Mouse (Mus musculus) lung, adult 10 weeks (tissue): ENCODE measurements around the gene Phgdh. TPM values are rescaled to one million over a fixed set of nuclear protein-coding genes. Genes with fewer than 3 reads are reported as not detected.

Experiments used
- polyA plus RNA-seq: library from polyadenylated mRNA; stranded (reverse); fragments of 350-450 nt; fragmentation: Illumina TruSeq; extraction: RNeasy Lipid Tissue Mini Kit (QIAGEN cat#74804); gene quantifications from one replicate; pipeline ENCODE4 v1.2.3, GENCODE M21; 2014; ENCODE audit warnings: low read depth, low replicate concordance; ENCODE audit not compliant: insufficient read depth

Phgdh gene
- 20.2 TPM for polyA plus RNA-seq

DNA sequence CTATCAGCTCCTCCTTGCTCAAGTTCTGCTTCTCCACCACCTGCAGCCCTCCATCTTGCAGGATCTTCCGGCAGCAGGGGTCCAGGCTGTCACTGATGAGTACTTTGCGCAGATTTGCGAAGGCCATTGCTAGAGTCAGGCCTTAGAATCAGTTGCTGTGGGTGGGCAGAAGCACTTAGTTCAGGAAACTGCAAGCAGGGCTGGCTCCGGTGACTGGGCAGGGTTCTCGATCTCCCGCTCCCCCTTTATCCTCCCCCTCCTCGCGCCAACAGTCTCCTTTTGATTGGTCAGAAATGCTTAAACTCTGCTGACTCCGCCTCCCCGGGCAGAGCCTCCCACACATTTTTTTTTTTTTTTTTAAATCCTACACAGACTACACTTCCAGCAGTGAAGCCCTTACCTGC, at the start of gene Phgdh:
Phgdh (minus strand) TSS at position 285 of the 404 bp plus-strand sequence.

DNA sequence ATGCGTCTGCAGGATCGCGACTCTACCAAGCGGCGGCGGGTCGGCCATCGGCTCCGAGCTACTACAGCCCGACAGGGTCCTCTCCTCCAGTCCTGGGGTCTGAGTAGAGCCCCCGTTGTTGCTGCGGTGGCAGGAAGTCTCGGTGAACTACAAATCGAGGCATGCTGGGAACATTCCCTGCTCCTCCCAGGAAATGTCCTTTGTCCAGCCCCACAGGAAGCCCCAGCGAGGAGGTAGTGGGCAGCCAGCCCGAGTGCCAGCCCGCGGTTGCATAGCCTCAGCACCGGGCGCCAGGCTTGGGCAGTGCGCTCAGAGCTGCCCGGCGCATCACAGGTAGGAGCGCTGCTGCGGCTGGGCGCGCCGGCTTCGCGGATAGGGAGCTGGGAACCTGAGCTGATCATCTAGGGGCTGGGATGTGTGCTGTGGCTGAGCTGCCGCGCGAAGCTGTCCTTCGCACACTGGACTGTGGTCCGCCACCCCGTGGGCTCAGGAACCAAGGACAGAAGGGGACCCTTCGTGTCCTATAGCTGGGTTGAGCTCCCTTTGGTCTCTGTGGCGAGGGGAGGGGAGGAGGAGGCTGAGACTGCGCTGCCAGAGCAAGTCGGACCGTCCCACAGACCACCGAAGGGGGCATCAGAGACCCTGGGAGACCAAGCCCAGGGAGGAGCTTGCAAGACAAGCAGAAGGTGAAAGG, 42.6 kb upstream of the Phgdh start, which contains the start of gene Zfp697:
Zfp697 (plus strand) TSS at position 216 of the 694 bp plus-strand sequence.

DNA sequence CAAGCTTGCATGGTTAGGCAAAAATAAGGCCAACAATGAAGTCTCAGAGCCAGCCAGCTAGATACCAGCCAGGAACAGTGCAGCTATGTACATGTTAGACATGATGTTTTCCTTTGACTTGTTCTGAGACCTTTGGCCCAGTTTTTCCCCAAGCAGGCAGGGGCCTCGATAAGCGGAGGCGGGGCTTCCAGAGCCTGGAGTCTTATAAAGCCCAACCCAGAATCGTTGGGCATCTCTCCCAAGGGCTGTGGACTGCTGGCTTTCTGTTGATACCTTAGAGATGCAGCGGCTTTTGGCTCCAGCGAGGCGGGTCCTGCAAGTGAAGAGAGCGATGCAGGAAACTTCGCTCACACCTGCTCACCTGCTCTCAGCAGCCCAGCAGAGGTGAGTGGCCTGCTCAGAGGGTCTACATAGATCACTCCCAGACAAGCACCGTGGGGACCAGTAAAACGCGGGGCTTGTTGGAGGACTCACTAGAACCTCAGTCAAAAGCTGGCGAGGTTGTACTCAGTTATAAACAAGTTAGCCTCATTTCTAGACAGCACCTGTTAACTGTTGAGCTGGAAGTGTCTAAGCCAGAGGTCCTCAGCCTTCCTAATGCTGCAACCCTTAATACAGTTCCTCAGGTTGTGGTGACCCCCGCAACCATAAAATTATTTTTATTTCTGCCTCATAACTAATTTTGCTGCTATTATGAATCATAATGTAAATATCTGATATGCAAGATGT, 59.4 kb downstream of the Phgdh start, which contains the start of gene Hmgcs2:
Hmgcs2 (plus strand) TSS at position 232 of the 729 bp plus-strand sequence.

Other genes starting within 250 kb of the Phgdh start
- not detected for gene Adam30, start 179.4 kb downstream of the Phgdh start, polyA plus RNA-seq
- gene Reg4, start 117.8 kb downstream of the Phgdh start, polyA plus RNA-seq: not detected
- gene Hmgcs2, start 59.6 kb downstream of the Phgdh start, polyA plus RNA-seq: 19.3 TPM
- gene Zfp697, start 42.5 kb upstream of the Phgdh start, polyA plus RNA-seq: 9.2 TPM
- not detected for gene Gm4450, start 117.1 kb upstream of the Phgdh start, polyA plus RNA-seq
- not detected for gene Hsd3b4, start 170.5 kb upstream of the Phgdh start, polyA plus RNA-seq
- not detected for gene Gm10681, start 248.8 kb upstream of the Phgdh start, polyA plus RNA-seq